Mouse (Mus musculus) kidney, adult 9 months (tissue): ENCODE measurements around the gene Usp28.
A peak's percentile ranks its signal among the peaks of the same experiment; 100 is the strongest.

Experiments
- DNase-seq: peaks from one replicate; pipeline ENCODE4 v3.0.0; 2022

The Usp28 gene

DNA sequence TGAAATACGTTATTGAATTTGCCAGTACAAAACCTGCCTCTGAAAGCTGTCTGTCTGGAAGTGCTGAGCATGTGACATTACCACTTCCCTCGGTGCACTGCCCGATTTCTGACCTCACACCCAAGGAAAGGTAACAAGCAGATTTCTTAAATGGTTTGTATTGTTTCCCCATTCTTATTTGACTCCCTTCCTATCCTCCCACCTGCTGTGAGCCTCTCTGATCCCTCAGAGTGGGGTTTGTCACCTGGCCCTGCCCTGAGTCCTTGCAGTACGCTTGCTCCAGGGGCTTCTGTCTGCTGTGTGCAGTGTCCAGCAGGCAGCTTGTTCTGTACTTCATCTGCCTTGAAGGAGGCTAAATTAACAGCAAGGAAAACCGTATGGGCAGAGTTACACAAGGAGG lies 38.8 kb downstream of the Usp28 start:
- DNase-seq: no peak

DNA sequence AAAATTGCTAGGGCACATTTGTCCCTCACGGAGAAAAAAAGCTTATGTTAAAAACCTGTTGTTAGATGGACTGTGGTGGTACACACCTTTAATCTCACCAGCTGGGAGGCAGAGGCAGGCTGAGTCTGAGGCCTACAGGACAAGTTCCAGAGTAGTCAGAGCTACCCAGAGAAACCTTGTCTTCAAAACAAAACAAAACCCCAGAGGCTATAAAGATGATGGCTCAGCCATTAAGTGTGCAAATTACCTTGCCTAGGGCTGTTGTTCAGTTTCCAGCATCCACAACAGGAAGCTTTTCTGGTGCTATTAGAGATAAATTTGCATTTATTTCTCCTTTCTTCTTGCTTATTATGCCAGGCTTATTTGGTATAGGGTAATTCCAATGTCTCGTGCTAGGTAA lies 39.4 kb downstream of the Usp28 start:
- no peak for DNase-seq

DNA sequence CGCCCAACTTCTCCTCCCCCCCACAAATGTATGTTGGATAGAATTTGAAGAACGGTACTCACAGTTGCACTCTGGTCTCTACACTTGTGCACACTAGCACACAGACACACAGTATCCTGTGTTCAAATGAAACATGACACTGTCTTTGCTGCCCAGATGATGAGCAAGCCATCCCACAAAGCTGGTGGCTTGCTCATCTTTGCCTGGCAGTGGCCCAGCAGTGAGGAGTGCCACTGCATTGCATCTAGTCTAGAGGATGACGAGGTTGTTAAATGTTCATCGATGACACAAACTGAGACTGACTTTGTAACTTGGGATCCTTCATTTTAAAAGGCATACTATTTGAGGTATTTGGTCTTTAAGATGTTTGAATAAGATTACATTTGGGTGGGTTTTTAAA lies 49.6 kb downstream of the Usp28 start:
- no peak for DNase-seq

DNA sequence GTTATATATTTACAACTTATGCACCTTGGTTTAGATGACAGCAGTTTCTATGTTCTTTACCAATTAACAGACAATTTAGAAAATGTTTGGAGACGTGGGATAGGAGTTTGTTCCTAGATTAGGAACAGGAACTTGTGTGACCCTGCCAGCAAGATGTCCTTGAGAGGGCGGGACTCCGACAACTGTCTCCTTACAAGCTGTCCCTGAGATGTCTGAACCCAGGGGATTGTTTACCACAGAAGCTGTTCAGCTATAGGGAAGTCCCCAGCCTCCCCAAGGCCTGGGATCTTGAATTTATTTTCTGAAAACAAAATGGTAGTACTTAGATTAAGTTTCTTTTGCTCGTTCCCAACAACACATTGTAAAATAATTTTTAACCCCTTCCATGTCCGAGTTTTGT lies 65.7 kb downstream of the Usp28 start:
- DNase-seq: no peak

DNA sequence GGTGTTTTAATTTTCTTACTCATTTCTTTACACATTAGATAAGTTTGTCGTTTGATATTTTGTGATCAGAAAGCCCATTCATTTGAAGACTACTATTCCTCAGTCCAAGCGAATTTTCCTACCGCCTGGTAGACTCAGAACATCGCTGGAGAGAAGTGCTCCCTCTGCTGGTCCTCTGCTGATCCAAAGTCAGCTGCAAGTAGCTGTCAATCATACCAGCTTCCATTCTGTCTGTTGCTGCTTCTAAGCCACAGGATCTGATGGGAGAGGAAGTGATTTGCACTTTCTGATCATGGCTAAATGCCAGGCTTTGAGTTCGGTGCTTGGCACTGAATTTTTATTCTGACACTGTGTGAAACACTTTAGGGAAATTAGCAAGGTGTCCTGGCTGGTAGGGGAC lies 66.2 kb downstream of the Usp28 start:
- peak; percentile 72 for DNase-seq

DNA sequence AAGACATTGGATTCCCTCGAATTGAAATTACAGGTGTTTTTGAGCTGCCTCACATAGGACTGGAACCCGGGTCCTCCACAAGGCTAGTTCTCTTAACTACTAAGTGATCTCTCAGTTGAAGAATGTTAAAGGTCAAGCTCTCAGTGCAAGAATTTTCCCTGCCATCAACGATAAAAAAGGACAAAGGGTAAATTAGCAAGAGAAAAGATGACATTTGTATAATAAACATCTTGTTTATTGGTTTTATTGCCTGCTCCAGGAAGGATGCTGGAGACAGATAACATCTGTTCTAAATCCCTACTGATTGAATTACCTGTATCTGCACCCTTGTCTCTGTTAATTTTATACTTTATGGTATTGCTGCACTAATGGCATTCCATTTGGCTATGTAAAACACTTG lies 68.9 kb downstream of the Usp28 start:
- DNase-seq: no peak

DNA sequence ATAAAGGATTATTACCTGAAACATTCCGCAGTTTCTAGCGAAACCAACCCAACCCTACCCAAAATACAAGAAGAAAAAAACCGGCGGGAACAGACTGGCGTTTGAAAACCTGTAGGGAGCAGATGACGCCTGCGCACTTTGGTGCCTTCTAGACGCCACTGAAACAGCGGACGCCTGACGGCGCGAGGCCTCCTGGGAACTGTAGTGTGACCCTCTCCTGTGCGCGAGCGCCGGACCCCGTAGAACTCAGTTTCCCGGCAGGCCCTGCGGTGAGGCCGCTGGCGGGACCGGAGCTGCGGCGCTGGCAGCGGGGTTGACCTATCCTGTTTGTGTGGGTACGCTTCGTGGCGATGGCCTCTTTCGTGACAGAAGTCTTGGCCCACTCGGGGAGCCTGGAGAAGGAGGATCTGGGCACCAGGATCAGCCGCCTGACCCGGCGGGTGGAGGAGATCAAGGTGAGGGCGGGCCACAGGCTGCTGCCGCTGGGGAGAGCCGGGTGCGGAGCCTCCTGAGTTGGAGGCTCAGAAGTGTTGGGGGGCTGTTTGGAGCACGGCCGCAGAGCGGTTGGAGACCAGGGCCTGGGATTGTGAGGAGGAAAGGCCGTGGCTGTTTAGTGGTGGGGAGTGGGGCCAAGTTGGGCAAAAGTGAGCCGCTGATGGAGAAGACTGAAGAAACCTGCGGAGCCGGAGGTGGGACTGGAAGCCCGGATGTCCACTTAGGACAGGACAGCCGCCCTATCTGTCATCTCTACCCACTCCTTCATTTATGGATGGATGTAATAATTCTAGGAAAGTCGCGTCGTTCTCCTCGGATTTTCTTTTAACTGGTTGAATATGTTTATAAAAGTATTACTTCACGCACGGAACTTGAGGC lies 70.4 kb downstream of the Usp28 start, which contains the start of gene Zw10:
Gene Zw10 (plus strand): TSS at position 281 of the 873 bp plus-strand sequence.
- DNase-seq: peak; percentile 96

DNA sequence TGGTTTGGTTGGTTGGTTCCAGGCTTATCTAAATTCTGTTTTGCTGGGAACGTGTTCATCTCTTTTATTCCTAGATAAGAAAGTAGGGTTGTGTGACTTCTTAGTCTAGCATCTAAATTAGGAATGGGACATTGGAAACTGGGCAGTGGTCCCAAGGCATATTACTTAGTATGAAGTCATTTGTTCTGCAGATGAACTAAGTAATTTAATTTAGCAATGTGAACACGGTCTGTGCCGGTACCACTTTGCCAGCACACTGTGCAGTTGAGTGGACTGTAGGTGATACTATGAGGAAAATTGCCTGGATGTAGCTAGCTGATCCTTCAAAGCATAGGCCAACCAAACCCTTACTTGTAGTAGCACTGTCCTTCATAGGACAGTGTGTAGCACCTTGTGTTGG lies 91.7 kb downstream of the Usp28 start:
- DNase-seq: no peak

DNA sequence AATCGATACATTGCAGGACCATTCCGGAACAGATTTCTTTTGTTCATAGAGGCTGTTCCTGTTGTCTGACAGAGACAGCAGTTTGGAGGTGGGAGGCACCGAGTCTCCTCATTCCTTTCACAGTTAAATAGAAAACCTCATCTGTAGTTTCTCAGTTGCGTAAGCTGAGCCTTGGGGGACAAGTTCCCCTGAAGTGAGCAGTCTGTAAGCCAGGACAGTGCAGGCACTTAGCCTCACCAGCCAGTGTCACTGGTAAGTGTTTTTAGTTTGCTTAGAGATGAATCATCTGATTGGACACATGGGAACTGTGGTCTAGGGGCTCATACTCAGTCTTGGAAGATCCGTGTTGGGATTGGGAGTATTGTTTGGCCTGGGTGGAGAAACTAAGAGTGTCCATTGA lies 95.9 kb downstream of the Usp28 start, which contains the start of gene Tmprss5:
Gene Tmprss5 (plus strand): TSS at position 154 of the 400 bp plus-strand sequence.
- DNase-seq: no peak

DNA sequence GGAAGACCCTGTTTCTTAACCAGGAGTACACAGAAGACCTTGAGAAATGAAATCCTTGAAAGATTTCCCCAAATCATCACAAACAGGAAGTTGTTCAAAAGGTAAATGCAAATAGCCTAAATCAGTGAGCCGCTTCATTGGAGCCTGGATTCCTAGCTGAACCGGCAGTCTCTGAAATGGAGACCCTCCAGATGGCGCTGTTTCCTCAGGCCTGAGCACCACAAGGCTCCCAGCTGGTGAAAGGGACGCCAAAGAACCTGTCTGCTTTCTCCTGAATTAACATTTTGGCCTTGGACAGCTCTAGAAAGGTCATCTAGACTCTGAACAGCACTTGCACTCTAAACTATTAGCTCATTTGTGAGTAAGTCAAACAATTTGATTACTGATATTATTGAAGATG lies 96.4 kb downstream of the Usp28 start:
- peak; percentile 77 for DNase-seq

DNA sequence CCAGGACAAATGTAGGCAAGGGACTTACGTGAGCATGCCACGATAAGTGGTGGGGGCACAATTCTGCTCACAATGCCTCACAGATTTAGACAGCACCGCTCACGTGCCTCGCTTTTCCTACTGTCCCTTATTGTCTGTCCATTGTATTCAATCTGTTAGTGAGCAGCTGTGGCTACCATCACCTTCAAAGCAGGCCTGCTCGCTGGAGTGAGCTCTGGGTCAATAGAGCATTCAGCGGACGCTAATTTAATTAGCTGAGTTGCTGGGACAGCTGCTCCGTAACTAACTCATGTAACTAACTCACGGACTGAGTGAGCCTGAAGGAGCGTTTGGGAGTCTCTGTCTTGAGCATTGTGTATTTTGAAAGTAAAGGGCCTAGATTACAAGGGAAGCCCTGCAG lies 102.1 kb downstream of the Usp28 start:
- DNase-seq: no peak
